Mouse (Mus musculus) liver, adult 2 months (tissue): ENCODE results near the gene Dolpp1.

ENCODE experiments used
- CTCF ChIP-seq: fragments of 200-500 bp; IDR thresholded peaks from 2 replicates; pipeline ENCODE4 v1.5.1; 2011; ENCODE audit warnings: low read depth, low read length, control low read depth
- POLR2A ChIP-seq: fragments of 200-500 bp; IDR thresholded peaks from 2 replicates; pipeline ENCODE4 v1.6.1; 2011; ENCODE audit warnings: low read length, control low read depth; ENCODE audit not compliant: insufficient read depth; ENCODE audit errors: extremely low read depth

GRCm38 (mm10) chr2:30349196-30349595 is 42.9 kb upstream of the Dolpp1 start:
- TF ChIP-seq CTCF (no peak), POLR2A (no peak)
